Mouse (Mus musculus) CH12.LX (cell line): Measurements from ENCODE around the gene Ociad2. TPM values are rescaled to one million over a fixed set of nuclear protein-coding genes. Genes with fewer than 3 reads are reported as not detected.

Experiments used
- DNase-seq: peaks from one replicate; pipeline ENCODE4 v3.0.0-alpha.2; 2013; ENCODE audit errors: extremely low read depth
- H3K27ac ChIP-seq: 2 replicates; pipeline ENCODE4 v1.5.1; 2012; ENCODE audit warnings: low read depth, mild to moderate bottlenecking, control low read depth, moderate library complexity; ENCODE audit not compliant: insufficient read depth
- H3K27me3 ChIP-seq: replicated peaks from 2 replicates; pipeline ENCODE3; 2012; ENCODE audit warnings: inconsistent platforms
- H3K36me3 ChIP-seq, 2 experiments: replicated peaks in 1 of 2; 2 replicates each; pipeline versions ENCODE3 to v1.6.1; 2012; ENCODE audit warnings: inconsistent platforms in 1 of 2, low read length in 1 of 2, mild to moderate bottlenecking in 1 of 2, mixed read lengths in 1 of 2, moderate library complexity in 1 of 2; ENCODE audit not compliant: control insufficient read depth in 1 of 2, insufficient read depth in 1 of 2
- H3K4me1 ChIP-seq, 2 experiments: 2 replicates each; pipeline ENCODE4 v1.6.1; 2012; ENCODE audit warnings: inconsistent platforms in 1 of 2, moderate library complexity in 1 of 2; ENCODE audit not compliant: insufficient read depth in 2 of 2, control insufficient read depth in 1 of 2
- H3K4me2 ChIP-seq: 2 replicates; pipeline ENCODE4 v1.6.1; 2012; ENCODE audit warnings: low read depth, mild to moderate bottlenecking, control low read depth; ENCODE audit not compliant: poor library complexity, insufficient read depth, severe bottlenecking
- H3K4me3 ChIP-seq, 3 experiments: fragments of 150-350 bp in 1 of 3; sonication (generic) in 1 of 3; replicated peaks in 1 of 3; 2 replicates each; pipeline versions ENCODE3 to v1.5.1; 2011 to 2012; ENCODE audit warnings: low read depth in 2 of 3, low read length in 2 of 3, mild to moderate bottlenecking in 2 of 3, moderate library complexity in 2 of 3, control low read depth in 1 of 3, improper control_type of control experiment in 1 of 3, inconsistent platforms in 1 of 3, mixed read lengths in 1 of 3; ENCODE audit not compliant: poor library complexity in 1 of 3
- H3K79me2 ChIP-seq: replicated peaks from 2 replicates; pipeline ENCODE4 v1.6.1; 2012; ENCODE audit warnings: mild to moderate bottlenecking, moderate library complexity; ENCODE audit not compliant: control insufficient read depth, poor library complexity, insufficient read depth, severe bottlenecking; ENCODE audit errors: extremely low read depth
- H3K9ac ChIP-seq: 2 replicates; pipeline ENCODE4 v1.6.1; 2012; ENCODE audit warnings: low read depth, mild to moderate bottlenecking, control low read depth, moderate library complexity; ENCODE audit not compliant: insufficient read depth
- H3K9me3 ChIP-seq: replicated peaks from 2 replicates; pipeline ENCODE3; 2012; ENCODE audit warnings: low read length, inconsistent platforms, mixed read lengths
- CHD2 ChIP-seq: IDR thresholded peaks from 2 replicates; pipeline ENCODE4 v1.6.1; 2011; ENCODE audit warnings: low read length, improper control_type of control experiment
- E2F4 ChIP-seq: IDR thresholded peaks from 2 replicates; pipeline ENCODE4 v1.6.1; 2011; ENCODE audit warnings: low read depth, low read length, improper control_type of control experiment; ENCODE audit not compliant: insufficient replicate concordance
- EP300 ChIP-seq: IDR thresholded peaks from 2 replicates; pipeline ENCODE4 v1.6.1; 2011; ENCODE audit warnings: low read length, improper control_type of control experiment
- ETS1 ChIP-seq: conservative IDR thresholded peaks from 2 replicates; pipeline ENCODE4 v1.6.1; 2012; ENCODE audit warnings: low read depth, mild to moderate bottlenecking, inconsistent platforms, low read length, improper control_type of control experiment, moderate library complexity
- GABPA ChIP-seq: IDR thresholded peaks from 2 replicates; pipeline ENCODE4 v1.6.1; 2012; ENCODE audit warnings: low read depth, low read length, improper control_type of control experiment, inconsistent platforms; ENCODE audit not compliant: insufficient replicate concordance
- HCFC1 ChIP-seq: IDR thresholded peaks from 2 replicates; pipeline ENCODE4 v1.6.1; 2012; ENCODE audit warnings: low read depth, mild to moderate bottlenecking, inconsistent platforms, low read length, improper control_type of control experiment
- JUN ChIP-seq: IDR thresholded peaks from 2 replicates; pipeline ENCODE4 v1.6.1; 2011; ENCODE audit warnings: low read depth, mild to moderate bottlenecking, low read length, improper control_type of control experiment, moderate library complexity; ENCODE audit not compliant: insufficient read depth
- JUND ChIP-seq: conservative IDR thresholded peaks from 2 replicates; pipeline ENCODE4 v1.6.1; 2011; ENCODE audit warnings: low read depth, low read length, improper control_type of control experiment
- MAZ ChIP-seq: IDR thresholded peaks from 2 replicates; pipeline ENCODE4 v1.6.1; 2012; ENCODE audit warnings: low read depth, mild to moderate bottlenecking, inconsistent platforms, low read length, improper control_type of control experiment, moderate library complexity
- MEF2A ChIP-seq: IDR thresholded peaks from 2 replicates; pipeline ENCODE4 v1.6.1; 2014; ENCODE audit warnings: low read depth, mild to moderate bottlenecking, inconsistent platforms, low read length, improper control_type of control experiment, borderline replicate concordance
- NRF1 ChIP-seq: IDR thresholded peaks from 2 replicates; pipeline ENCODE4 v1.6.1; 2014; ENCODE audit warnings: low read depth, mild to moderate bottlenecking, inconsistent platforms, low read length, improper control_type of control experiment, moderate library complexity
- PAX5 ChIP-seq: IDR thresholded peaks from 2 replicates; pipeline ENCODE4 v1.6.1; 2012; ENCODE audit warnings: low read length, inconsistent platforms, mixed read lengths
- POLR2A ChIP-seq: IDR thresholded peaks from 2 replicates; pipeline ENCODE4 v1.6.1; 2011; ENCODE audit warnings: low read depth, mild to moderate bottlenecking, improper control_type of control experiment, low read length
- POLR2AphosphoS2 ChIP-seq: IDR thresholded peaks from 2 replicates; pipeline ENCODE4 v1.6.1; 2011; ENCODE audit warnings: low read depth, low read length, improper control_type of control experiment
- RAD21 ChIP-seq: IDR thresholded peaks from 2 replicates; pipeline ENCODE4 v1.6.1; 2011; ENCODE audit warnings: low read depth, mild to moderate bottlenecking, low read length, improper control_type of control experiment, moderate library complexity
- RCOR1 ChIP-seq: conservative IDR thresholded peaks from 2 replicates; pipeline ENCODE4 v1.6.1; 2012; ENCODE audit warnings: low read depth, mild to moderate bottlenecking, inconsistent platforms, low read length, improper control_type of control experiment
- SMC3 ChIP-seq: IDR thresholded peaks from 2 replicates; pipeline ENCODE4 v1.6.1; 2011; ENCODE audit warnings: low read depth, low read length, improper control_type of control experiment
- TCF12 ChIP-seq: IDR thresholded peaks from 2 replicates; pipeline ENCODE4 v1.6.1; 2014; ENCODE audit warnings: low read depth, mild to moderate bottlenecking, inconsistent platforms, low read length, improper control_type of control experiment
- USF1 ChIP-seq: IDR thresholded peaks from 2 replicates; pipeline ENCODE4 v1.6.1; 2014; ENCODE audit warnings: low read depth, mild to moderate bottlenecking, inconsistent platforms, low read length, improper control_type of control experiment
- ZC3H11A ChIP-seq: IDR thresholded peaks from 2 replicates; pipeline ENCODE4 v1.6.1; 2012; ENCODE audit warnings: low read depth, mild to moderate bottlenecking, inconsistent platforms, low read length, improper control_type of control experiment
- ZNF384 ChIP-seq: IDR thresholded peaks from 2 replicates; pipeline ENCODE4 v1.6.1; 2012; ENCODE audit warnings: low read depth, low read length, improper control_type of control experiment, inconsistent platforms
- dilution Hi-C: fragments of 300-500 bp; cut with MboI; formaldehyde crosslinking; loops from 2 replicates; pipeline ENCODE4 v1.14.3; 2020; ENCODE audit warnings: low sequenced_read_pairs; ENCODE audit not compliant: extremely low pct_unique_long_range_greater_than_20kb, extremely low pct_ligation_motif_present
- in situ Hi-C: fragments of 300-500 bp; cut with MboI; formaldehyde crosslinking; loops from 3 replicates; pipeline ENCODE4 v1.14.3; 2019; ENCODE audit warnings: low sequenced_read_pairs, low pct_ligation_motif_present, low pct_unique_long_range_greater_than_20kb, mixed read lengths
- polyA plus RNA-seq: library from polyadenylated mRNA; unstranded; fragments of >175 nt; gene quantifications from 2 replicates; pipeline ENCODE4 v1.2.1, GENCODE M21; 2012; ENCODE audit warnings: low read depth; ENCODE audit not compliant: insufficient read length
- total RNA-seq, 2 experiments: library from RNA; depleted of rRNA; stranded (reverse); fragments of 300-350 nt in 1 of 2; fragments of >200 nt in 1 of 2; gene quantifications; 2 replicates each; pipeline ENCODE4 v1.2.3; 2012 to 2014

Ociad2 gene
- total and polyA plus RNA-seq, 3 experiments, result 2.3 to 5.3 (median 4.4) TPM

- H3K9me3 ChIP-seq, result no peaks in the 10 kb centered on the region
- dilution Hi-C loops, result no loop called here
- H3K27ac ChIP-seq, result no peak overlapping the region
- no peak overlapping the region for H3K9ac ChIP-seq
- H3K79me2 ChIP-seq, result no peaks in the 10 kb centered on the region
- in situ Hi-C loops, result no loop called here
- peaks cover 12 to 47% of the 10 kb centered on the region in 2 experiments for H3K4me1 ChIP-seq
- no peak for DNase-seq
- no peak overlapping the region for H3K4me2 ChIP-seq
- no peak for TF ChIP-seq JUN
- no peak for TF ChIP-seq ETS1
- no peak for TF ChIP-seq SMC3
- no peak for TF ChIP-seq TCF12
- no peak for TF ChIP-seq MEF2A
- no peak for TF ChIP-seq ZC3H11A
- no peak for TF ChIP-seq PAX5
- TF ChIP-seq ZNF384, result no peak
- no peaks in the 10 kb centered on the region for H3K27me3 ChIP-seq
- H3K36me3 ChIP-seq, result no peaks in the 10 kb centered on the region
- no peak overlapping the region for H3K4me3 ChIP-seq
Observed at GRCm38 (mm10) chr5:73364107-73364864, 23.5 kb upstream of the Ociad2 start.

GRCm38 (mm10) chr5:73362791-73363190, 22.0 kb upstream of the Ociad2 start:
- no peaks in the 10 kb centered on the region for H3K36me3 ChIP-seq
- no peaks in the 10 kb centered on the region for H3K79me2 ChIP-seq
- H3K4me3 ChIP-seq, result no peak overlapping the region
- H3K27ac ChIP-seq, result no peak overlapping the region
- no peaks in the 10 kb centered on the region for H3K9me3 ChIP-seq
- H3K27me3 ChIP-seq, result no peaks in the 10 kb centered on the region
- no peak overlapping the region for H3K4me2 ChIP-seq
- DNase-seq, result no peak
- H3K4me1 ChIP-seq, result peaks cover 6 to 32% of the 10 kb centered on the region in 2 experiments
- TF ChIP-seq EP300 (no peak), PAX5 (no peak), HCFC1 (no peak), POLR2AphosphoS2 (no peak), CHD2 (no peak), E2F4 (no peak), ZC3H11A (no peak), RCOR1 (no peak), POLR2A (no peak), MAZ (no peak), USF1 (no peak), MEF2A (no peak), ZNF384 (no peak), RAD21 (no peak), JUND (no peak), GABPA (no peak), TCF12 (no peak), NRF1 (no peak)
- no peak overlapping the region for H3K9ac ChIP-seq
- dilution Hi-C loops (no loop called here), in situ Hi-C loops (no loop called here)
